ENCODE assay signal across 10 mouse cellular contexts in genomic region chr11:20025899-20026298, GRCm38 (mm10).
DNase-seq lines count a peak whose midpoint lies in the region; ATAC-seq lines count a peak whose summit lies in the region.
"Had no signal": no experiment of that assay in that cellular context is flagged by ENCODE, and none has a peak within 500 bp of the region (broad histone marks: within the 10 kb centered on the region; RNA-seq: fewer than 3 reads in every experiment).

No protein-coding gene starts in this region.

- H3K27me3 ChIP-seq in liver, embryonic 12.5 days (replicated peaks): no peaks in the 10 kb centered on the region
- H3K27me3 ChIP-seq in liver, embryonic 11.5 days (replicated peaks; ENCODE audit: control insufficient read depth, insufficient read depth, low read length): no peaks in the 10 kb centered on the region
- H3K27me3 ChIP-seq in midbrain, embryonic 16.5 days (ENCODE audit: control insufficient read depth, insufficient read depth, low read depth, low read length): no peaks in the 10 kb centered on the region
- H3K27me3 ChIP-seq: limb, embryonic 12.5 days had no signal

- H3K4me3 ChIP-seq in liver, embryonic 12.5 days: no peak overlapping the region
- no peak overlapping the region for H3K4me3 ChIP-seq in liver, embryonic 11.5 days (ENCODE audit: low read depth, low read length)
- no peak overlapping the region for H3K4me3 ChIP-seq in midbrain, embryonic 16.5 days (ENCODE audit: low read depth, low read length)
- H3K4me3 ChIP-seq: limb, embryonic 12.5 days; midbrain, embryonic 10.5 days had no signal

- peak overlapping the region; percentile 27 for H3K27ac ChIP-seq in liver, embryonic 12.5 days
- no peak overlapping the region for H3K27ac ChIP-seq in liver, embryonic 11.5 days (ENCODE audit: low read depth, low read length)
- no peak overlapping the region for H3K27ac ChIP-seq in midbrain, embryonic 16.5 days (ENCODE audit: low read length)
- H3K27ac ChIP-seq: limb, embryonic 12.5 days; midbrain, embryonic 10.5 days had no signal

- no peak overlapping the region for H3K4me2 ChIP-seq in liver, embryonic 12.5 days
- no peak overlapping the region for H3K4me2 ChIP-seq in liver, embryonic 11.5 days
- no peak overlapping the region for H3K4me2 ChIP-seq in midbrain, embryonic 16.5 days (ENCODE audit: low read length)
- H3K4me2 ChIP-seq: limb, embryonic 12.5 days had no signal

- peaks cover 56% of the 10 kb centered on the region for H3K4me1 ChIP-seq in liver, embryonic 12.5 days
- H3K4me1 ChIP-seq in liver, embryonic 11.5 days (replicated peaks; ENCODE audit: control insufficient read depth, insufficient read depth, low read length): no peaks in the 10 kb centered on the region; the same call in 1 of the 2 replicates
- no peaks in the 10 kb centered on the region for H3K4me1 ChIP-seq in midbrain, embryonic 16.5 days (ENCODE audit: control insufficient read depth, insufficient read depth, low read length)
- H3K4me1 ChIP-seq: limb, embryonic 12.5 days; midbrain, embryonic 10.5 days had no signal

- H3K9me3 ChIP-seq in liver, embryonic 12.5 days (replicated peaks): peaks cover 7% of the 10 kb centered on the region
- H3K9me3 ChIP-seq in liver, embryonic 11.5 days (ENCODE audit: control insufficient read depth, low read length): peaks cover 6% of the 10 kb centered on the region
- H3K9me3 ChIP-seq in midbrain, embryonic 16.5 days (replicated peaks; ENCODE audit: control insufficient read depth, low read length, poor library complexity, severe bottlenecking): peaks cover 9% of the 10 kb centered on the region

- ATAC-seq in liver, embryonic 12.5 days: no peak
- ATAC-seq in liver, embryonic 11.5 days (replicated peaks; ENCODE audit: low FRiP score): no peak
- ATAC-seq in midbrain, embryonic 16.5 days: no peak

- peak; percentile 28 for DNase-seq in adrenal gland, postnatal 10 days
- DNase-seq in adrenal gland, adult 8-10 months: no peak
- DNase-seq in liver, embryonic 11.5 days (ENCODE audit: low spot score): no peak
- peak; percentile 32 for DNase-seq in embryo, embryonic 11 days
- DNase-seq in kidney, postnatal 14 days: peak; percentile 44
- no peak for DNase-seq in frontal cortex, adult 2 months (ENCODE audit: extremely low spot score in 1 of 2, low spot score in 1 of 2)

- H3K9ac ChIP-seq in liver, embryonic 12.5 days: no peak overlapping the region
- H3K9ac ChIP-seq in liver, embryonic 11.5 days (ENCODE audit: low read depth, low read length): no peak overlapping the region
- H3K9ac ChIP-seq in midbrain, embryonic 16.5 days (ENCODE audit: low read depth, low read length): no peak overlapping the region
- H3K9ac ChIP-seq: limb, embryonic 12.5 days had no signal

- WGBS in liver, embryonic 12.5 days (ENCODE audit: insufficient replicate concordance): 72% methylated on average over 11 of the region's 11 CpGs
- WGBS in liver, embryonic 11.5 days: 66% methylated on average over 11 of the region's 11 CpGs
- WGBS in midbrain, embryonic 16.5 days: 57% methylated on average over 11 of the region's 11 CpGs

- peaks cover 40% of the 10 kb centered on the region for H3K36me3 ChIP-seq in liver, embryonic 12.5 days
- peaks cover 16% of the 10 kb centered on the region for H3K36me3 ChIP-seq in liver, embryonic 11.5 days (ENCODE audit: control insufficient read depth, insufficient read depth, low read length)
- peaks cover 13% of the 10 kb centered on the region for H3K36me3 ChIP-seq in midbrain, embryonic 16.5 days (ENCODE audit: control insufficient read depth, insufficient read depth, low read length)

Comparison
In these comparisons a context has a peak if more than half of its experiments do, and no peak if none do; other contexts are left out.
1. DNase-seq: peak in adrenal gland, postnatal 10 days (single experiment), embryo, embryonic 11 days (single experiment) and kidney, postnatal 14 days (single experiment); none in adrenal gland, adult 8-10 months (single experiment), liver, embryonic 11.5 days (single experiment) and frontal cortex, adult 2 months (0 of 2).